Mouse (Mus musculus) stomach, embryonic 16.5 days (tissue): ENCODE measurements at regions not wholly inside any gene's neighbourhood (a gene's known extent, or its start where the extent isn't known, plus 50 kb on each side); places are given as distances from the start of the nearest gene placed in this dataset.
"Not testable (repeated sequence)": the region's sequence is repeated elsewhere in the genome, so short reads cannot be mapped to it uniquely, and the experiment has no call there.

Experiments
- ATAC-seq: fragments of 200-750 bp; cut with Nextera tagmentation; 2 replicates; pipeline ENCODE4 v1.8.0; 2017; ENCODE audit warnings: moderate number of reproducible peaks, moderate TSS enrichment; ENCODE audit not compliant: insufficient read depth, low FRiP score
- H3K27ac ChIP-seq: fragments of 300-500 bp; sonication (generic); 2 replicates; pipeline ENCODE4 v1.5.1; 2014; ENCODE audit warnings: low read length
- H3K27me3 ChIP-seq: fragments of 300-500 bp; sonication (generic); 2 replicates; pipeline ENCODE4 v1.6.1; 2014; ENCODE audit warnings: low read length, control low read depth, mixed read lengths; ENCODE audit not compliant: control insufficient read depth, insufficient read depth
- H3K36me3 ChIP-seq: fragments of 300-500 bp; sonication (generic); 2 replicates; pipeline ENCODE4 v1.6.1; 2014; ENCODE audit warnings: low read length; ENCODE audit not compliant: control insufficient read depth, insufficient read depth
- H3K4me1 ChIP-seq: fragments of 300-500 bp; sonication (generic); 2 replicates; pipeline ENCODE4 v1.6.1; 2014; ENCODE audit warnings: low read length, control low read depth, mixed read lengths; ENCODE audit not compliant: control insufficient read depth, insufficient read depth
- H3K4me2 ChIP-seq: fragments of 300-500 bp; sonication (generic); 2 replicates; pipeline ENCODE4 v1.6.1; 2014; ENCODE audit warnings: low read depth, low read length, mixed read lengths
- H3K4me3 ChIP-seq: fragments of 300-500 bp; sonication (generic); replicated peaks from 2 replicates; pipeline ENCODE4 v1.5.1; 2014; ENCODE audit warnings: mild to moderate bottlenecking, low read length
- H3K9ac ChIP-seq: fragments of 300-500 bp; sonication (generic); 2 replicates; pipeline ENCODE4 v1.6.1; 2014; ENCODE audit warnings: low read length
- H3K9me3 ChIP-seq: fragments of 300-500 bp; sonication (generic); replicated peaks from 2 replicates; pipeline ENCODE4 v1.6.1; 2016; ENCODE audit warnings: low read length, control low read depth; ENCODE audit not compliant: control insufficient read depth
- WGBS: fragments of 180-500 bp; shearing (Covaris S2); extraction: QIAGEN DNeasy Blood & Tissue Kit; methylation state at CpG from one replicate; pipeline ENCODE4 v1.1.7; 2014; 5-methylcytosine and 5-hydroxymethylcytosine counted together

- not testable (repeated sequence) for H3K36me3 ChIP-seq, H3K27me3 ChIP-seq, H3K9me3 ChIP-seq, H3K27ac ChIP-seq, H3K4me3 ChIP-seq, H3K4me2 ChIP-seq, H3K4me1 ChIP-seq, H3K9ac ChIP-seq, ATAC-seq
These were observed 342.0 kb upstream of the Klhl29 start for GRCm38 (mm10) chr12:5717527-5717926.

GRCm38 (mm10) chr12:5698778-5699454 is 323.4 kb upstream of the Klhl29 start:
- Histone ChIP-seq H3K4me1 (no peaks in the 10 kb centered on the region), H3K27ac (no peak overlapping the region), H3K9me3 (no peaks in the 10 kb centered on the region), H3K27me3 (no peaks in the 10 kb centered on the region), H3K9ac (no peak overlapping the region), H3K36me3 (no peaks in the 10 kb centered on the region), H3K4me2 (no peak overlapping the region), H3K4me3 (no peak overlapping the region)
- WGBS, result 53% methylated on average over 8 of the region's 8 CpGs
- no peak for ATAC-seq

GRCm38 (mm10) chr12:5682182-5682581 is 306.7 kb upstream of the Klhl29 start:
- ATAC-seq, result no peak

GRCm38 (mm10) chr12:5678126-5678525 is 302.6 kb upstream of the Klhl29 start:
- not testable (repeated sequence) for H3K36me3 ChIP-seq, H3K4me3 ChIP-seq, H3K9ac ChIP-seq, H3K27me3 ChIP-seq, H3K27ac ChIP-seq, H3K4me1 ChIP-seq, ATAC-seq, H3K9me3 ChIP-seq, H3K4me2 ChIP-seq
- WGBS, result 81% methylated on average over 8 of the region's 8 CpGs

More at GRCm38 (mm10) chr12:5682182-5682581, 306.7 kb upstream of the Klhl29 start:
- Histone ChIP-seq H3K4me3 (no peak overlapping the region), H3K9ac (no peak overlapping the region), H3K36me3 (no peaks in the 10 kb centered on the region), H3K27me3 (no peaks in the 10 kb centered on the region), H3K4me2 (no peak overlapping the region), H3K4me1 (no peaks in the 10 kb centered on the region), H3K9me3 (no peaks in the 10 kb centered on the region), H3K27ac (no peak overlapping the region)
- 73% methylated on average over 5 of the region's 5 CpGs for WGBS

- H3K4me3 ChIP-seq, result no peak overlapping the region
- no peaks in the 10 kb centered on the region for H3K27me3 ChIP-seq
- H3K4me1 ChIP-seq, result no peaks in the 10 kb centered on the region
- no peak for ATAC-seq
- no peaks in the 10 kb centered on the region for H3K36me3 ChIP-seq
- H3K9ac ChIP-seq, result no peak overlapping the region
- H3K27ac ChIP-seq, result no peak overlapping the region
- H3K4me2 ChIP-seq, result no peak overlapping the region
- WGBS, result 43% methylated on average over 3 of the region's 3 CpGs
- no peaks in the 10 kb centered on the region for H3K9me3 ChIP-seq
These were observed 293.0 kb upstream of the Klhl29 start for GRCm38 (mm10) chr12:5668486-5668885.

- Histone ChIP-seq H3K4me2 (no peak overlapping the region), H3K9ac (no peak overlapping the region), H3K4me3 (no peak overlapping the region), H3K9me3 (no peaks in the 10 kb centered on the region), H3K4me1 (no peaks in the 10 kb centered on the region), H3K27me3 (no peaks in the 10 kb centered on the region), H3K36me3 (no peaks in the 10 kb centered on the region), H3K27ac (no peak overlapping the region)
- WGBS, result 79% methylated on average over 9 of the region's 9 CpGs
- no peak for ATAC-seq
These were observed 262.2 kb upstream of the Klhl29 start for GRCm38 (mm10) chr12:5637571-5638275.

GRCm38 (mm10) chr12:5633971-5634370 is 258.5 kb upstream of the Klhl29 start:
- Histone ChIP-seq H3K27me3 (no peaks in the 10 kb centered on the region), H3K9me3 (no peaks in the 10 kb centered on the region), H3K27ac (no peak overlapping the region), H3K9ac (no peak overlapping the region), H3K4me3 (no peak overlapping the region), H3K36me3 (no peaks in the 10 kb centered on the region), H3K4me1 (no peaks in the 10 kb centered on the region), H3K4me2 (no peak overlapping the region)
- no peak for ATAC-seq
- 82% methylated on average over 3 of the region's 3 CpGs for WGBS

- Histone ChIP-seq H3K9me3 (no peaks in the 10 kb centered on the region), H3K27me3 (no peaks in the 10 kb centered on the region), H3K4me3 (no peak overlapping the region), H3K4me2 (no peak overlapping the region), H3K27ac (no peak overlapping the region), H3K9ac (no peak overlapping the region), H3K4me1 (no peaks in the 10 kb centered on the region), H3K36me3 (no peaks in the 10 kb centered on the region)
- WGBS, result 75% methylated on average over 9 of the region's 9 CpGs
- no peak for ATAC-seq
These were observed 225.7 kb upstream of the Klhl29 start for GRCm38 (mm10) chr12:5601084-5601654.

- H3K36me3 ChIP-seq, result no peaks in the 10 kb centered on the region
These were observed 223.9 kb upstream of the Klhl29 start for GRCm38 (mm10) chr12:5599426-5599825.

More at GRCm38 (mm10) chr12:5599426-5599825, 223.9 kb upstream of the Klhl29 start:
- H3K27me3 ChIP-seq, result no peaks in the 10 kb centered on the region
- H3K4me2 ChIP-seq, result no peak overlapping the region
- no peak for ATAC-seq
- H3K27ac ChIP-seq, result no peak overlapping the region
- H3K4me1 ChIP-seq, result no peaks in the 10 kb centered on the region
- WGBS, result 89% methylated on average over 1 of the region's 1 CpGs
- no peaks in the 10 kb centered on the region for H3K9me3 ChIP-seq
- no peak overlapping the region for H3K4me3 ChIP-seq
- no peak overlapping the region for H3K9ac ChIP-seq
